Mouse (Mus musculus) monocyte, adult 59 days (primary cell): ENCODE results near the gene Serping1. TPM values are rescaled to one million over a fixed set of nuclear protein-coding genes. Genes with fewer than 3 reads are reported as not detected.

ENCODE experiments used
- total RNA-seq, 2 experiments: library from RNA; stranded (reverse); gene quantifications; one replicate each; pipeline ENCODE4 v1.2.4; 2023

Gene Serping1
- 1 to 10 TPM in 1 of 2 experiments, under 1 TPM in 1; 0.39 to 2.2 TPM for total RNA-seq

DNA sequence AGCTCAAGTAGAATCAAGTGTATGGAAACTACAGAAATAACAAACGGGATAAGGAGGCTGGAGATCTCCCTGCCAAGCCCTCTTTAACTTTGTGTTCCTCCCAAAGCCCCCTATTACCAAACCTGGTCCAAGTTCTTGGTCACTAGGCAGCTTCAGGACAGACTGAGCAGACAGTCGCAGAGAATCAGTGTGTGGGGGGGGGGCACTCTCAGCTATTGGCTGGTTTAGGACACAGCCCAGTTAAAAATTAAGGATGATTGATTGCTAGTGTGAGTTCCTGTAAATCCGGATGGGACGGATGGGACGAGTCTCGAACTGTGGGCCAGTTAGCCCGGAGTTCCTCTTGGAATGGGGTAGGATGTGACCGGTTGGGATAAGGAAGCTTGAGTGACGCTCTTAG, at the start of gene Serping1:
TSS of gene Serping1 (minus strand) at position 204 of the 400 bp plus-strand sequence.

DNA sequence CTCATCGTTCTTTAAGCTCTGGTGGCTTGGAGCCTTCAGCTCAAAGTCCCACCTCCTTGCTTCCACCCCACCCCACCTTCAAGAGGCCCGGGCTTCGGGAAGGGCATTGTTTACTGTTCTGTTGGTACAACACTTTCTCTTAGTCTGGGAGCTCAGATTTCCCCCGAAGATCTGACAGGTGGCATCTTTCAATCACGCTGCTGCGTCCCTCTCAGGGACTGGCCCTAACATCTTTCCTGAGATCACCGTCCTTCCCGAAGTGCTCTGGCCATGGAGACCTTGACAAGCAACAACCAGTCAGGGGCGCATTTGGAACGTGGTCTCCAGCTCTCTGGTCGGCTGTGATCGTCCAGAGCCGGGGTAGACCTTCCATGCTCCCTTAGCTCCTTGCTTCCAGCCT, 47.3 kb upstream of the Serping1 start, which contains the start of gene Smtnl1:
TSS of gene Smtnl1 (minus strand) at position 101 of the 400 bp plus-strand sequence.

DNA sequence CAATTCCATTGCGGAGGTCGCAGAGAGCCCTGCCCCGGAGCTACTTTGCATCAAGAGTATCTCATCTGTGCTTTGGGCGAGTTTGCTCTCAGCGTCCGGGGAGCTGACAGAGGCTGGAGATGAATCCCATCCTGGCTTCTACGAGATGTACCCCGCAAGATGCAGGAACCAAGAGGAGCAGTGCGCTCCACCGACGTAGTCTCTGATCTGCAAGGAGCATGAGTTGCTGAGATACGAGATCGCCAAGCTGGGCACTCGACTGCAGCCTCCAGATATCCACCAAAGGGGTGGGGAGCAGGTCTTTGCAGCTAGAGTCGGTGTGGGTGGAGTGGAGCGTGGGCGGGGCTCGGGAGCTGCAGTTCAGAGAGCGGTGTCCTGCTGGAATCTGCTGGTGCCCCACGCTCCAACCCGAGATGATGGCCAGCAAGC, 23.3 kb upstream of the Serping1 start, which contains the start of gene Ube2l6:
TSS of gene Ube2l6 (plus strand) at position 336 of the 429 bp plus-strand sequence.

DNA sequence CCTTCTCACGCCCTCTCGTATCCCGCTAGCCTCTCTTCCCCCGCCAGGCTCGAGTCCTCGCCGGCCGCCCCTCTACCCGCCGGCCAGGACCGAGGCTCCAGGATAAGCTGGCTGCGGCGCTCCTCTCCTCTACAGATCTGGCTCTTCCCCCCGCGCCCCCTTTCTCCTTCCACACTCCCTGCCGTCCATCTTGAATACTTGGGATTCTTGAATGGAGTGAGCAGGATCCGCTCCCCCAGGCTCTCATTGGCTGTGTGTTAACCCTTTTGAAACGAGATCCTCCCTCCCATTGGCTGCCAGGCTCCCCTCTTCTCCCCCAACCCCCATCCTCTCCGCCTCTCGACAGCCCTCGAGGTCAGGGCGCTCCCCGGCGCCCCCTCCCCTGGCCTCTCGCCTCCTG, 31.7 kb downstream of the Serping1 start, which contains the start of gene Gm19426:
TSS of gene Gm19426 (minus strand) at position 95 of the 400 bp plus-strand sequence.

DNA sequence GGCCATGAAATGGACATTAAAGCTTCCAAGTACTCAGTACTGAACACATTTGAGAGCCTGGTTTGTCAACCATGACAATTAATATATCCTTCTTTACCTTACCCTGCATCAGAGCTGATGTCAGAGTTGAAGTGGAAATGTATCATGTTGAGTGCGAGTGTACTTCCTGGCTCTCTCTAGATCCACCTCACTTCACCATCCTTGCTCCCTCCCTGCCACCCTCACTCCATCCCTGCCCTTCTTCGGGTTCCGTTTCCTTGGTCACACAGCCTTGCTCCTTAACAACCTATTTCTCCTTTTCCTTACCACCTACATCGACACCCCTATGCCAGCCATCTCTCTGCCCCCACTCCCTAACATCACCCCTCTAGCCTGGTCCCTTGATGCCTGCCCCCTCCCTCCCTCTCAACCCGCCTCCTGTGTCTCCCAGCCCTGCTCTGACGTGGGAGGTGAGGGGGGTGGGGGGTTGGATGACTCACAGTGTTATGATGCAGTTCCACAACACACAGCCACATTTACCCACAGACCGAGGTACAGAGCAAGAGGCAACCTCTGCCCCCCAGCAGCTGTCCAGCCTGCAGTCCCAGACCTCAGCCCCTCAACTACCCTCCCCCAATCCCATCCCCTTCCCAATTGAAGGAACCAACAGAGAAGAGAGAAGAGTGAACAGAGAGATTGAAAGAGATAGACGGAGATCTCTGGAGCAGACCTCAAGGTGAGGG, 41.5 kb downstream of the Serping1 start, which contains the start of gene Ypel4:
TSS of gene Ypel4 (plus strand) at position 480 of the 722 bp plus-strand sequence.

GRCm38 (mm10) chr2:84727172-84727858, 47.9 kb downstream of the Serping1 start, which contains the start of gene Clp1:
Clp1 (minus strand) TSS chr2:84727350.

Other genes starting within 250 kb of the Serping1 start
- 10 to 100 TPM; 63.0 to 73.0 TPM for gene Ctnnd1, start 124.7 kb downstream of the Serping1 start, total RNA-seq
- gene Btbd18, start 116.4 kb downstream of the Serping1 start, total RNA-seq, result under 1 TPM; 0.21 TPM
- 10 to 100 TPM; 22.3 to 23.7 TPM for gene Selenoh, start 104.7 kb downstream of the Serping1 start, total RNA-seq
- gene Gm28635, start 97.4 kb downstream of the Serping1 start, total RNA-seq, result not detected
- 1 to 10 TPM; 8.4 to 8.7 TPM for gene Med19, start 97.0 kb downstream of the Serping1 start, total RNA-seq
- 10 to 100 TPM; 23.2 to 24.2 TPM for gene Tmx2, start 96.3 kb downstream of the Serping1 start, total RNA-seq
- gene Zdhhc5, start 60.3 kb downstream of the Serping1 start, total RNA-seq, result 10 to 100 TPM; 41.6 to 44.0 TPM
- gene Clp1, start 48.1 kb downstream of the Serping1 start, total RNA-seq, result 10 to 100 TPM; 12.3 to 14.4 TPM
- gene Ypel4, start 41.4 kb downstream of the Serping1 start, total RNA-seq, result not detected
- not detected for gene Gm19426, start 31.8 kb downstream of the Serping1 start, total RNA-seq
- 10 to 100 TPM; 27.3 to 35.8 TPM for gene Ube2l6, start 23.4 kb upstream of the Serping1 start, total RNA-seq
- gene Smtnl1, start 47.2 kb upstream of the Serping1 start, total RNA-seq, result not detected
- gene Timm10, start 51.6 kb upstream of the Serping1 start, total RNA-seq, result 10 to 100 TPM in 1 of 2 experiments, 1 to 10 TPM in 1; 10.0 to 12.7 TPM
- gene Slc43a1, start 63.4 kb upstream of the Serping1 start, total RNA-seq, result 1 to 10 TPM in 1 of 2 experiments, under 1 TPM in 1; 0.16 to 1.1 TPM
- gene Rtn4rl2, start 111.3 kb upstream of the Serping1 start, total RNA-seq, result not detected
- 1 to 10 TPM; 5.6 to 7.0 TPM for gene Slc43a3, start 161.1 kb upstream of the Serping1 start, total RNA-seq
- 1 to 10 TPM; 1.0 to 5.5 TPM for gene Prg2, start 205.0 kb upstream of the Serping1 start, total RNA-seq
- not detected for gene Prg3, start 212.8 kb upstream of the Serping1 start, total RNA-seq